Mouse (Mus musculus): ENCODE measurements at regions not wholly inside any gene's neighbourhood (a gene's known extent, or its start where the extent isn't known, plus 50 kb on each side); places are given as distances from the start of the nearest gene placed in this dataset.

DNA sequence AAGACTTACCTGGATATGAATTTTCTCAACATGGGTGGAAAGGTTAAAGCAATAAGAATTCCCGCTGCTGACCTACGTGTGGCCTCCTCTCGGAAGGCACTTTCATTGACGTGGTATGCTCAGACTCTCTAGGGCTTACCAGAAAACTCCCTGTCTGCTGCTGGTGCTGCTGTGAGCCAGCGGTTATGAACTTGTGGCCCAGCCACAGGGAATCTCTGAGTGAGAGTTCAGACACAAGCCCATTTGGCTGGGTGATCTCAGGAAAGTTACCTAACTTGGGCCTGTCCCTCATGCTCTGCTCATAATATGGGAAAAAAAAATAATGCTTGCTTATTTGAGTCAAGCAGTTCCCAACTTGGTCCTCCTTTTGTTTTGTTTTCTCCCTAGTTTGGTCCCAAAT is 459.5 kb upstream of the Adamts5 start:
- Histone ChIP-seq H3K4me1 (ENCODE audit: control insufficient read depth, insufficient read depth, low read length) (no peaks in the 10 kb centered on the region), H3K4me3 (ENCODE audit: insufficient read depth, low read depth, low read length) (no peak overlapping the region), H3K79me2 (ENCODE audit: control insufficient read depth, insufficient read depth, low read length) (no peaks in the 10 kb centered on the region), H3K36me3 (ENCODE audit: control insufficient read depth, insufficient read depth, low read length) (no peaks in the 10 kb centered on the region), H3K27me3 (ENCODE audit: control insufficient read depth, insufficient read depth, low read length) (no peaks in the 10 kb centered on the region), H3K27ac (replicated peaks; ENCODE audit: insufficient read depth, low read depth, low read length) (no peak overlapping the region), H3K9ac (ENCODE audit: low read depth, low read length) (no peak overlapping the region)
- WGBS: 94% methylated on average over 5 of the region's 5 CpGs
- no peak for DNase-seq (ENCODE audit: extremely low read depth, low read depth, low spot score)
- TF ChIP-seq POLR2A (IDR thresholded peaks at IDR 0.05; ENCODE audit: extremely low read depth, insufficient read depth, low read length): no peak
- no peak for TF ChIP-seq CTCF (IDR thresholded peaks at IDR 0.05; ENCODE audit: low read depth, low read length)

DNA sequence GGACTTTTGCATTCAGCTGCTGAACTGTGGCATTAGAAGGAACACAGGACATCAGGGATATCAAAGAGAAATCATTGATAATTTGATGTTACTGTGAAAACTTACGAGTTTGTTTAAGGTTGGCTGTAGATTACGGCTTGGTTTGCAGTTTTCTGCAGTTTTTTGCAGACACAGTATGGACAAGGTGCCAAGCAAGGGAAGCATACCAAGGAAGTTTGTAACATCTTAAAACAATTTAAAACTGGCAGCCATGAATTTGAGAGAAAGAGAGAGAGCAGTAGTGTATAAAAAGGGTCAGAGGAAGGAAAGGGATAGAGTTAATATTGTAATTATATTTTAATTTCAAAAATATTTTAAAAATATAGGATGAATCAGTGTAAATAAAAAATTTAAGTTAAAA is 453.4 kb upstream of the Adamts5 start:
- Histone ChIP-seq H3K79me2 (ENCODE audit: control insufficient read depth, insufficient read depth, low read length) (no peaks in the 10 kb centered on the region), H3K9ac (ENCODE audit: low read depth, low read length) (no peak overlapping the region), H3K27ac (replicated peaks; ENCODE audit: insufficient read depth, low read depth, low read length) (no peak overlapping the region), H3K36me3 (ENCODE audit: control insufficient read depth, insufficient read depth, low read length) (no peaks in the 10 kb centered on the region), H3K4me1 (ENCODE audit: control insufficient read depth, insufficient read depth, low read length) (no peaks in the 10 kb centered on the region), H3K27me3 (ENCODE audit: control insufficient read depth, insufficient read depth, low read length) (no peaks in the 10 kb centered on the region), H3K4me3 (ENCODE audit: insufficient read depth, low read depth, low read length) (no peak overlapping the region)
- TF ChIP-seq CTCF (IDR thresholded peaks at IDR 0.05; ENCODE audit: low read depth, low read length): no peak
- TF ChIP-seq POLR2A (IDR thresholded peaks at IDR 0.05; ENCODE audit: extremely low read depth, insufficient read depth, low read length): no peak
- no peak for DNase-seq (ENCODE audit: extremely low read depth, low read depth, low spot score)
- WGBS: 86% methylated on average over 2 of the region's 2 CpGs

DNA sequence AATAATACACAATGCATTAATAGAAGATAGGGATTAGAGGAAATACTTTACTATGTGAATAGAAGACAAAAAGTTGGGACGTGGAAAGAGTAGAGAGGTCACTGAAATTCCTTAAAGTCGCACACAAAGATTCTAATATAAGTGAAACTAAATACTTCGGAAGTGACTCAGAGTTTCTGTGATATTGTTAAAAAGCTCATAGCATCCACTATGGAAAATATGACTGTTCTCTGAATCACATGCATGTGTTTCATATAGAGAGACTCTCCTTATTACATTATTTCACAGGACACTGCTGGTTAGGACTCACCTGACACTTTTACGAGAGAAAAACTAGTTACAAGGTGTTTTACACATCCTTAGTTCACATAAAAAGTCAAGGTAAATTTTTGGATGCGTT is 446.1 kb upstream of the Adamts5 start:
- H3K4me3 ChIP-seq (ENCODE audit: insufficient read depth, low read depth, low read length): no peak overlapping the region
- H3K27me3 ChIP-seq (ENCODE audit: control insufficient read depth, insufficient read depth, low read length): no peaks in the 10 kb centered on the region

DNA sequence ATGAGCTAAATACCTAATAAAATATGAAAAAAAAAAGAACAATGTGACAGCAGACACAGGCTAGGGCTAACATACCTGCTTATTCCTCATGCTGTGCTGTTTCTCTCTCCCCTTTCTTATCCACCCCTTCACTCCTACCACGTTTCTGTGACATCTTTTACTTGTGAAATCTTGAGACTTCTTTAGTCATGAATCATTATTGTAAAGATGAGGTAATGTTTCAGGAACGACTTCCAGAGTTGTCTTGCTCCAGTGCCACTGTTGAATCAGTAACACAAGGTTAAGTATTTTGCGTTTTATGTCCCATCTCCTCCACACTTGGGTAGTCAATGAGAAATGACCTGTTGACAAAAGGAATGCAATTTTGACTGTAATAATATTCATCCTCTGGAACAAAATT is 445.3 kb upstream of the Adamts5 start:
- Histone ChIP-seq H3K4me1 (ENCODE audit: control insufficient read depth, insufficient read depth, low read length) (no peaks in the 10 kb centered on the region), H3K27me3 (ENCODE audit: control insufficient read depth, insufficient read depth, low read length) (no peaks in the 10 kb centered on the region), H3K9ac (ENCODE audit: low read depth, low read length) (no peak overlapping the region), H3K36me3 (ENCODE audit: control insufficient read depth, insufficient read depth, low read length) (no peaks in the 10 kb centered on the region), H3K4me3 (ENCODE audit: insufficient read depth, low read depth, low read length) (no peak overlapping the region), H3K79me2 (ENCODE audit: control insufficient read depth, insufficient read depth, low read length) (no peaks in the 10 kb centered on the region), H3K27ac (replicated peaks; ENCODE audit: insufficient read depth, low read depth, low read length) (no peak overlapping the region)
- DNase-seq (ENCODE audit: extremely low read depth, low read depth, low spot score): no peak
- TF ChIP-seq POLR2A (IDR thresholded peaks at IDR 0.05; ENCODE audit: extremely low read depth, insufficient read depth, low read length): no peak
- TF ChIP-seq CTCF (IDR thresholded peaks at IDR 0.05; ENCODE audit: low read depth, low read length): no peak
- 53% methylated on average over 3 of the region's 3 CpGs for WGBS

More for the DNA sequence above, 446.1 kb upstream of the Adamts5 start:
- H3K9ac ChIP-seq (ENCODE audit: low read depth, low read length): no peak overlapping the region
- no peak for TF ChIP-seq CTCF (IDR thresholded peaks at IDR 0.05; ENCODE audit: low read depth, low read length)
- no peak for TF ChIP-seq POLR2A (IDR thresholded peaks at IDR 0.05; ENCODE audit: extremely low read depth, insufficient read depth, low read length)
- WGBS: 84% methylated on average over 5 of the region's 5 CpGs
- H3K36me3 ChIP-seq (ENCODE audit: control insufficient read depth, insufficient read depth, low read length): no peaks in the 10 kb centered on the region
- DNase-seq (ENCODE audit: extremely low read depth, low read depth, low spot score): no peak
- no peaks in the 10 kb centered on the region for H3K4me1 ChIP-seq (ENCODE audit: control insufficient read depth, insufficient read depth, low read length)
- H3K27ac ChIP-seq (replicated peaks; ENCODE audit: insufficient read depth, low read depth, low read length): no peak overlapping the region
- no peaks in the 10 kb centered on the region for H3K79me2 ChIP-seq (ENCODE audit: control insufficient read depth, insufficient read depth, low read length)

DNA sequence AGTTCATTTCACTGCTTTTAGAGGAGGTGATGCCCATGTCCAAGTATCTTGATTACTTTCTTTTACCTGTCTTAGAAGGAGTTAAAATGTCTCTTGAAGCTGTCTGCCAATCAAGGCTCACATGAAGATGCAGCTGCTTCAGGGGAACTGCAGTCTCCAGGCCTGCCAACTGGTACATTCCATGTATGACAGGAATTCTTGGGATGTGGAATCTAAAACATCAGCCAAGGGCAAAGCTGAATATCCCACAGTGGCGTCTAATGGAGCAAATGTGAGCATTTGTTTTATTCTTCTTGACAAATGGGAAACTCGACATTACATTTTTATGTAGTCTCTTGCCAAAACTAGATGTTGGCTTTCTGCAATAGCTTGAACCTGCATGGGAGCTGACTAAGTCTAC is 438.7 kb upstream of the Adamts5 start:
- Histone ChIP-seq H3K36me3 (ENCODE audit: control insufficient read depth, insufficient read depth, low read length) (no peaks in the 10 kb centered on the region), H3K27me3 (ENCODE audit: control insufficient read depth, insufficient read depth, low read length) (no peaks in the 10 kb centered on the region), H3K9ac (ENCODE audit: low read depth, low read length) (no peak overlapping the region), H3K4me3 (ENCODE audit: insufficient read depth, low read depth, low read length) (no peak overlapping the region), H3K27ac (replicated peaks; ENCODE audit: insufficient read depth, low read depth, low read length) (no peak overlapping the region), H3K4me1 (ENCODE audit: control insufficient read depth, insufficient read depth, low read length) (no peaks in the 10 kb centered on the region), H3K79me2 (ENCODE audit: control insufficient read depth, insufficient read depth, low read length) (no peaks in the 10 kb centered on the region)
- DNase-seq (ENCODE audit: extremely low read depth, low read depth, low spot score): no peak
- TF ChIP-seq CTCF (IDR thresholded peaks at IDR 0.05; ENCODE audit: low read depth, low read length): no peak
- no peak for TF ChIP-seq POLR2A (IDR thresholded peaks at IDR 0.05; ENCODE audit: extremely low read depth, insufficient read depth, low read length)
- WGBS: 74% methylated on average over 2 of the region's 2 CpGs

DNA sequence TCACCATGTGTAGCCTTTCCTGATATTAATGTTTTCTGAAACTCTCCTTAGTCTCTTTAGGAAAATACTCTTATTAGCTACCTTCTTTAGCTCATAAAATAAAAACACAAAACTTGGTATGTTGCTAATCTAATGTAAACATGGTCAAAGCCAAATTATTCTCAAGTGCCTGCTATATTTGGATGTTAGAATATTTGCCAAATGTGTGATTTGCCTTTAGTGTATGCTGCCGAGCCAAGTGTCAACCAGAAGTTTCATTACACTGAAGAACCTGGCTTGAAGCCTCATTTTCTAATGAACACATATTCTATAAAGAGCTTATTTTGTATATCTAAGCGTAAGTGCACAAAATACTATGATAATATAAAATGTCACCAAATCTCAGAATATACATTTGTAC is 423.8 kb upstream of the Adamts5 start:
- H3K79me2 ChIP-seq (ENCODE audit: control insufficient read depth, insufficient read depth, low read length): no peaks in the 10 kb centered on the region
- no peak overlapping the region for H3K27ac ChIP-seq (replicated peaks; ENCODE audit: insufficient read depth, low read depth, low read length)
- no peak overlapping the region for H3K9ac ChIP-seq (ENCODE audit: low read depth, low read length)
- DNase-seq (ENCODE audit: extremely low read depth, low read depth, low spot score): no peak
- TF ChIP-seq CTCF (IDR thresholded peaks at IDR 0.05; ENCODE audit: low read depth, low read length): no peak
- TF ChIP-seq POLR2A (IDR thresholded peaks at IDR 0.05; ENCODE audit: extremely low read depth, insufficient read depth, low read length): no peak
- no peaks in the 10 kb centered on the region for H3K4me1 ChIP-seq (ENCODE audit: control insufficient read depth, insufficient read depth, low read length)
- H3K4me3 ChIP-seq (ENCODE audit: insufficient read depth, low read depth, low read length): no peak overlapping the region
- no peaks in the 10 kb centered on the region for H3K36me3 ChIP-seq (ENCODE audit: control insufficient read depth, insufficient read depth, low read length)
- no peaks in the 10 kb centered on the region for H3K27me3 ChIP-seq (ENCODE audit: control insufficient read depth, insufficient read depth, low read length)
- WGBS: 81% methylated on average over 2 of the region's 2 CpGs

All from liver, adult 2 months (tissue).